Mouse (Mus musculus) lung, embryonic 15.5 days (tissue): ENCODE data around the gene Ppm1j. TPM values are rescaled to one million over a fixed set of nuclear protein-coding genes. Genes with fewer than 3 reads are reported as not detected.
"Not testable (repeated sequence)": the region's sequence is repeated elsewhere in the genome, so short reads cannot be mapped to it uniquely, and the experiment has no call there.

Source experiments
- ATAC-seq: fragments of 200-750 bp; cut with Nextera tagmentation; 2 replicates; pipeline ENCODE4 v1.8.0; 2017; ENCODE audit warnings: moderate number of reproducible peaks, borderline replicate concordance; ENCODE audit not compliant: low FRiP score, low TSS enrichment; ENCODE audit errors: extremely low read depth
- H3K27ac ChIP-seq: fragments of 300-500 bp; sonication (generic); 2 replicates; pipeline ENCODE4 v1.5.1; 2015; ENCODE audit warnings: moderate library complexity, mild to moderate bottlenecking, inconsistent platforms
- H3K27me3 ChIP-seq: fragments of 300-500 bp; sonication (generic); 2 replicates; pipeline ENCODE4 v1.6.1; 2015; ENCODE audit warnings: inconsistent platforms
- H3K36me3 ChIP-seq: fragments of 300-500 bp; sonication (generic); 2 replicates; pipeline ENCODE4 v1.6.1; 2015; ENCODE audit warnings: inconsistent platforms
- H3K4me1 ChIP-seq: fragments of 300-500 bp; sonication (generic); 2 replicates; pipeline ENCODE4 v1.6.1; 2015; ENCODE audit warnings: inconsistent platforms
- H3K4me2 ChIP-seq: fragments of 300-500 bp; sonication (generic); 2 replicates; pipeline ENCODE4 v1.6.1; 2015; ENCODE audit warnings: inconsistent platforms, mild to moderate bottlenecking, moderate library complexity
- H3K4me3 ChIP-seq: fragments of 300-500 bp; sonication (generic); 2 replicates; pipeline ENCODE4 v1.5.1; 2015; ENCODE audit warnings: mild to moderate bottlenecking, inconsistent platforms
- H3K9ac ChIP-seq: fragments of 300-500 bp; sonication (generic); 2 replicates; pipeline ENCODE4 v1.6.1; 2015; ENCODE audit warnings: inconsistent platforms
- H3K9me3 ChIP-seq: fragments of 300-500 bp; sonication (generic); 2 replicates; pipeline ENCODE4 v1.6.1; 2016; ENCODE audit warnings: inconsistent platforms
- WGBS: fragments of 180-500 bp; shearing (Covaris S2); methylation state at CpG from one replicate; pipeline ENCODE4 v1.1.7; 2015; 5-methylcytosine and 5-hydroxymethylcytosine counted together
- polyA plus RNA-seq: library from polyadenylated mRNA; unstranded; fragments of >200 nt; fragmentation: Nextera tagmentation; extraction: Ambion mirVana; gene quantifications from 2 replicates; pipeline ENCODE4 v1.2.1, GENCODE M21; 2015

Ppm1j gene
- polyA plus RNA-seq = 3.4 and 6.0 TPM in 2 replicates

GRCm38 (mm10) chr3:104780561-104781420 is at the start of gene Ppm1j:
Gene Ppm1j (plus strand): TSS chr3:104781056.
- H3K36me3 ChIP-seq = no peaks in the 10 kb centered on the region
- H3K27ac ChIP-seq = no peak within 1 kb of the TSS
- WGBS = 1% methylated on average over 54 of the region's 56 CpGs
- peak; percentile 72 for ATAC-seq
- H3K9ac ChIP-seq = peak within 1 kb of the TSS; percentile 34; the same call in 1 of the 2 replicates
- H3K4me2 ChIP-seq = peak within 1 kb of the TSS; percentile 98
- H3K27me3 ChIP-seq = peaks cover 81% of the 10 kb centered on the region
- H3K9me3 ChIP-seq = no peaks in the 10 kb centered on the region
- H3K4me3 ChIP-seq = peak within 1 kb of the TSS; percentile 49
- peaks cover 29% of the 10 kb centered on the region for H3K4me1 ChIP-seq

GRCm38 (mm10) chr3:104732907-104733306 is 47.9 kb upstream of the Ppm1j start:
- Histone ChIP-seq H3K9ac (no peak overlapping the region), H3K4me2 (no peak overlapping the region), H3K4me1 (no peaks in the 10 kb centered on the region), H3K36me3 (no peaks in the 10 kb centered on the region), H3K27me3 (no peaks in the 10 kb centered on the region), H3K4me3 (no peak overlapping the region), H3K27ac (no peak overlapping the region), H3K9me3 (no peaks in the 10 kb centered on the region)
- no peak for ATAC-seq
- 60% methylated on average over 3 of the region's 3 CpGs for WGBS

- Histone ChIP-seq H3K36me3 (no peaks in the 10 kb centered on the region), H3K27me3 (no peaks in the 10 kb centered on the region), H3K4me2 (no peak overlapping the region), H3K4me3 (no peak overlapping the region), H3K27ac (no peak overlapping the region), H3K9me3 (no peaks in the 10 kb centered on the region), H3K4me1 (no peaks in the 10 kb centered on the region), H3K9ac (no peak overlapping the region)
- WGBS = 54% methylated on average over 7 of the region's 7 CpGs
- ATAC-seq = no peak
Observed at GRCm38 (mm10) chr3:104734654-104735053, 46.2 kb upstream of the Ppm1j start.

- no peak overlapping the region for H3K4me3 ChIP-seq
- H3K27me3 ChIP-seq = no peaks in the 10 kb centered on the region
- 83% methylated on average over 3 of the region's 3 CpGs for WGBS
- no peak for ATAC-seq
- H3K4me1 ChIP-seq = no peaks in the 10 kb centered on the region
- no peaks in the 10 kb centered on the region for H3K36me3 ChIP-seq
- H3K9me3 ChIP-seq = no peaks in the 10 kb centered on the region
- no peak overlapping the region for H3K4me2 ChIP-seq
- no peak overlapping the region for H3K27ac ChIP-seq
- H3K9ac ChIP-seq = no peak overlapping the region
Observed at GRCm38 (mm10) chr3:104741954-104742353, 38.9 kb upstream of the Ppm1j start.

- H3K36me3 ChIP-seq = no peaks in the 10 kb centered on the region
- no peak overlapping the region for H3K9ac ChIP-seq
- H3K4me1 ChIP-seq = no peaks in the 10 kb centered on the region
- no peak overlapping the region for H3K27ac ChIP-seq
- H3K4me2 ChIP-seq = no peak overlapping the region
- no peak overlapping the region for H3K4me3 ChIP-seq
- H3K9me3 ChIP-seq = no peaks in the 10 kb centered on the region
- no peak for ATAC-seq
- WGBS = 35% methylated on average over 1 of the region's 1 CpGs
- no peaks in the 10 kb centered on the region for H3K27me3 ChIP-seq
Observed at GRCm38 (mm10) chr3:104743161-104743560, 37.7 kb upstream of the Ppm1j start.

GRCm38 (mm10) chr3:104743864-104744263 is 37.0 kb upstream of the Ppm1j start:
- Histone ChIP-seq H3K36me3 (no peaks in the 10 kb centered on the region), H3K9me3 (no peaks in the 10 kb centered on the region), H3K27ac (no peak overlapping the region), H3K9ac (no peak overlapping the region), H3K4me1 (no peaks in the 10 kb centered on the region), H3K27me3 (no peaks in the 10 kb centered on the region), H3K4me2 (no peak overlapping the region), H3K4me3 (no peak overlapping the region)
- whole genome bisulfite sequencing = 76% methylated on average over 1 of the region's 1 CpGs
- ATAC-seq = no peak

GRCm38 (mm10) chr3:104752845-104753244 is 28.0 kb upstream of the Ppm1j start:
- H3K9ac ChIP-seq, H3K4me1 ChIP-seq, H3K27me3 ChIP-seq, H3K27ac ChIP-seq, H3K9me3 ChIP-seq, H3K4me3 ChIP-seq, H3K36me3 ChIP-seq, ATAC-seq: not testable (repeated sequence)
- WGBS = 10% methylated on average over 24 of the region's 25 CpGs
- 0 out of 2 replicates have a peak overlapping the region, but pooled peaks have one; percentile 10 for H3K4me2 ChIP-seq

- H3K9me3 ChIP-seq = no peaks in the 10 kb centered on the region
- H3K27ac ChIP-seq = no peak overlapping the region
- H3K36me3 ChIP-seq = no peaks in the 10 kb centered on the region
- peak overlapping the region; percentile 36 for H3K4me3 ChIP-seq
- 2% methylated on average over 27 of the region's 27 CpGs for WGBS
- H3K4me2 ChIP-seq = peak overlapping the region; percentile 72
- H3K27me3 ChIP-seq = peaks cover 22% of the 10 kb centered on the region
- H3K9ac ChIP-seq = peak overlapping the region; percentile 36
- no peaks in the 10 kb centered on the region for H3K4me1 ChIP-seq
- ATAC-seq = peak; percentile 72; the same call in 1 of the 2 replicates
Observed at GRCm38 (mm10) chr3:104758406-104758805, 22.4 kb upstream of the Ppm1j start.

GRCm38 (mm10) chr3:104758869-104759268 is 22.0 kb upstream of the Ppm1j start:
- Histone ChIP-seq H3K27me3 (peaks cover 18% of the 10 kb centered on the region; the same call in 1 of the 2 replicates), H3K9me3 (no peaks in the 10 kb centered on the region), H3K4me2 (peak overlapping the region; percentile 72), H3K9ac (peak overlapping the region; percentile 36; the same call in 1 of the 2 replicates), H3K36me3 (no peaks in the 10 kb centered on the region), H3K27ac (no peak overlapping the region), H3K4me1 (no peaks in the 10 kb centered on the region), H3K4me3 (peak overlapping the region; percentile 36)
- WGBS = 8% methylated on average over 5 of the region's 5 CpGs
- ATAC-seq = no peak

GRCm38 (mm10) chr3:104762103-104762863 is 18.6 kb upstream of the Ppm1j start:
- H3K4me2 ChIP-seq, H3K27ac ChIP-seq, ATAC-seq, H3K9ac ChIP-seq, H3K4me3 ChIP-seq, H3K9me3 ChIP-seq, H3K4me1 ChIP-seq, H3K36me3 ChIP-seq: not testable (repeated sequence)
- WGBS = 24% methylated on average over 20 of the region's 20 CpGs
- peaks cover 18% of the 10 kb centered on the region; the same call in 1 of the 2 replicates for H3K27me3 ChIP-seq

- 23% methylated on average over 4 of the region's 4 CpGs for WGBS
- no peak overlapping the region for H3K27ac ChIP-seq
- no peak overlapping the region for H3K9ac ChIP-seq
- H3K4me1 ChIP-seq = no peaks in the 10 kb centered on the region
- H3K4me2 ChIP-seq = no peak overlapping the region
- H3K9me3 ChIP-seq = no peaks in the 10 kb centered on the region
- 0 out of 2 replicates have a peak, but pooled peaks cover 10% of the 10 kb centered on the region for H3K27me3 ChIP-seq
- H3K36me3 ChIP-seq = no peaks in the 10 kb centered on the region
- no peak for ATAC-seq
- H3K4me3 ChIP-seq = no peak overlapping the region
Observed at GRCm38 (mm10) chr3:104765021-104765420, 15.8 kb upstream of the Ppm1j start.

- WGBS = 56% methylated on average over 2 of the region's 2 CpGs
- no peaks in the 10 kb centered on the region for H3K9me3 ChIP-seq
- no peaks in the 10 kb centered on the region for H3K4me1 ChIP-seq
- H3K4me2 ChIP-seq = no peak overlapping the region
- no peak overlapping the region for H3K9ac ChIP-seq
- 0 out of 2 replicates have a peak, but pooled peaks cover 2% of the 10 kb centered on the region for H3K27me3 ChIP-seq
- no peak overlapping the region for H3K27ac ChIP-seq
- ATAC-seq = no peak
- no peaks in the 10 kb centered on the region for H3K36me3 ChIP-seq
- H3K4me3 ChIP-seq = no peak overlapping the region
Observed at GRCm38 (mm10) chr3:104767141-104767540, 13.7 kb upstream of the Ppm1j start.
